ENCODE assay signal across 8 mouse cellular contexts in the genomic region with DNA sequence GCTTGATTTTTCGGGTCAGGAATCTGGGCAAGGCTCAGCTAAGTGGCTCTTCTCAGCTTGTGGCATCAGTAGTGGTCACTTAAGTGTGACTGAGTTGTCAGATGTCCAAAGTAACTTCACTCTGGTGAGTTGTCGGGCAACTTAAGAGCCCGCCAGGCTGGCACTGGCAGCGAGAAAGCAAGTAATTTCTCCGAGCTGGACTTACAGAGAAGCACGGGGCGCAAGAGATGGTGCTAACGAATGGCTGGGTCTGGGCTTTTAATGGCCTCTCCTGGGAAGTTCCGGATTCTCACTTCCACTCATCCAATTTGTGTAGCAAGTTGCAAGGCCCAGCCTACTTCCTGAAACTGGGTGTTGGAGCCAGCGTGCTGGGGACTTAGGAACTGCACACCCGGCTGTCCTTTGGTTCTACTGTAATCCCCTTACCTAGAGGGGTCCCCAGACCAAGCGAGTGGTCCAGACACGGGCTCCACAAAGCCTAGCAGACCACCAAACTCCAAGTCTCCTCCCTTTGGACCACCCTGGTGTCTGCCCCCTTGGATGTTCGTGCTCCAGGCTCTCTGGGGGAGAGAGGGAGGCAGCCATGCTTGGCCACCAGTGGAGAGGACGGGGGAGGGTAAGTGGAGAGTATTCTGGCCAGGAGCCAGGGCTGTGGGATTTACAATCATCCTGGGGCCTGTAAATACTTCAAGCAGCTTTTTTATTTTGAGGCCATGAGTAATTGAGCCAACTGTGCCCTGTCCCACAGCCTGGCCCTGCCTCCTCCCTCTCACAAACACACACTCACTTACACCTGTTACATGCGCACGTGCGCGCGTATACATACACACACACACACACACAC. TPM values are rescaled to one million over a fixed set of nuclear protein-coding genes. Genes with fewer than 3 reads are reported as not detected.
DNase-seq lines count a peak whose midpoint lies in the region; ATAC-seq and TF ChIP-seq lines count a peak whose summit lies in the region.

No protein-coding gene starts in this region.

- no peaks in the 10 kb centered on the region for H3K79me2 ChIP-seq in heart, adult 2 months (replicated peaks; ENCODE audit: control insufficient read depth, insufficient read depth, low read length)

- no peaks in the 10 kb centered on the region; the same call in 1 of the 2 replicates for H3K36me3 ChIP-seq in heart, adult 2 months (ENCODE audit: control insufficient read depth, insufficient read depth, low read length)
- H3K36me3 ChIP-seq in embryonic facial prominence, embryonic 11.5 days (replicated peaks; ENCODE audit: control insufficient read depth, insufficient read depth, low read depth, low read length) = no peaks in the 10 kb centered on the region
- no peaks in the 10 kb centered on the region for H3K36me3 ChIP-seq in intestine, embryonic 16.5 days (ENCODE audit: control insufficient read depth, insufficient read depth, low read length)
- H3K36me3 ChIP-seq in lung, postnatal 0 days (ENCODE audit: insufficient read depth, low read length) = no peaks in the 10 kb centered on the region

- TF ChIP-seq CTCF in heart, adult 2 months (IDR thresholded peaks at IDR 0.05) = no peak
- no peak for TF ChIP-seq CTCF in lung, postnatal 0 days (IDR thresholded peaks at IDR 0.05)

- H3K4me3 ChIP-seq in heart, adult 2 months = no peak overlapping the region
- H3K4me3 ChIP-seq in embryonic facial prominence, embryonic 11.5 days (ENCODE audit: low read depth, low read length) = no peak overlapping the region
- H3K4me3 ChIP-seq in intestine, embryonic 16.5 days (ENCODE audit: low read length) = no peak overlapping the region
- H3K4me3 ChIP-seq in lung, postnatal 0 days (ENCODE audit: low read depth, low read length) = no peak overlapping the region

- no peak overlapping the region for H3K4me2 ChIP-seq in embryonic facial prominence, embryonic 11.5 days (ENCODE audit: low read depth, low read length)
- H3K4me2 ChIP-seq in intestine, embryonic 16.5 days (ENCODE audit: low read depth, low read length) = no peak overlapping the region
- H3K4me2 ChIP-seq in lung, postnatal 0 days (replicated peaks; ENCODE audit: low read depth, low read length) = peak overlapping the region; percentile 28; the same call in 1 of the 2 replicates

- intact Hi-C loops in heart, adult 2 months (cut with DNase I) = loop anchor here (5.0 kb wide), 1 partner anchor 83 kb away; no protein-coding TSS in a partner anchor
- intact Hi-C loops in heart, postnatal 36 days (cut with DNase I) = loop anchor here (10.0 kb wide), 1 partner anchor 181 kb away; no protein-coding TSS in a partner anchor

- H3K9me3 ChIP-seq in embryonic facial prominence, embryonic 11.5 days (replicated peaks; ENCODE audit: control insufficient read depth, low read length) = no peaks in the 10 kb centered on the region
- H3K9me3 ChIP-seq in intestine, embryonic 16.5 days (ENCODE audit: control insufficient read depth, low read length) = no peaks in the 10 kb centered on the region
- no peaks in the 10 kb centered on the region for H3K9me3 ChIP-seq in lung, postnatal 0 days (ENCODE audit: low read length)

- H3K27ac ChIP-seq in heart, adult 2 months = peak overlapping the region; percentile 8; the same call in 1 of the 2 replicates
- no peak overlapping the region for H3K27ac ChIP-seq in embryonic facial prominence, embryonic 11.5 days (replicated peaks; ENCODE audit: low read depth, low read length)
- H3K27ac ChIP-seq in intestine, embryonic 16.5 days (ENCODE audit: low read length) = no peak overlapping the region
- peak overlapping the region; percentile 3; the same call in 1 of the 2 replicates for H3K27ac ChIP-seq in lung, postnatal 0 days (ENCODE audit: low read length)

- TF ChIP-seq EP300 in heart, adult 2 months (IDR thresholded peaks at IDR 0.05; ENCODE audit: insufficient read depth, low read depth, low read length) = no peak
- TF ChIP-seq EP300 in lung, postnatal 0 days (IDR thresholded peaks at IDR 0.05) = peak; percentile 74

- no peak for TF ChIP-seq POLR2A in heart, adult 2 months (IDR thresholded peaks at IDR 0.05; ENCODE audit: insufficient read depth, low read depth, low read length)

- 0 out of 2 replicates have a peak, but pooled peaks have one; percentile 36 for ATAC-seq in embryonic facial prominence, embryonic 11.5 days (replicated peaks; ENCODE audit: insufficient number of reproducible peaks, low FRiP score, low TSS enrichment, low read depth)
- ATAC-seq in intestine, embryonic 16.5 days = peak; percentile 43
- ATAC-seq in lung, postnatal 0 days = peak; percentile 73
- ATAC-seq in megakaryocyte progenitor cell, adult 5-6 weeks (replicated peaks; ENCODE audit: poor library complexity) = no peak

- no peaks in the 10 kb centered on the region for H3K27me3 ChIP-seq in heart, adult 2 months (ENCODE audit: control insufficient read depth, insufficient read depth, low read length)
- no peaks in the 10 kb centered on the region for H3K27me3 ChIP-seq in embryonic facial prominence, embryonic 11.5 days (ENCODE audit: control insufficient read depth, insufficient read depth, low read length)
- H3K27me3 ChIP-seq in intestine, embryonic 16.5 days (replicated peaks; ENCODE audit: control insufficient read depth, insufficient read depth, low read length) = 0 out of 2 replicates have a peak, but pooled peaks cover 2% of the 10 kb centered on the region
- no peaks in the 10 kb centered on the region for H3K27me3 ChIP-seq in lung, postnatal 0 days (replicated peaks; ENCODE audit: insufficient read depth, low read length)

- H3K4me1 ChIP-seq in heart, adult 2 months (ENCODE audit: control insufficient read depth, insufficient read depth, low read length) = peaks cover 8% of the 10 kb centered on the region
- no peaks in the 10 kb centered on the region for H3K4me1 ChIP-seq in embryonic facial prominence, embryonic 11.5 days (ENCODE audit: control insufficient read depth, insufficient read depth, low read length)
- 0 out of 2 replicates have a peak, but pooled peaks cover 6% of the 10 kb centered on the region for H3K4me1 ChIP-seq in intestine, embryonic 16.5 days (ENCODE audit: control insufficient read depth, insufficient read depth, low read length)
- H3K4me1 ChIP-seq in lung, postnatal 0 days (ENCODE audit: insufficient read depth, low read depth, low read length) = peaks cover 7% of the 10 kb centered on the region; the same call in 1 of the 2 replicates

- DNase-seq in heart, adult 2 months = no peak
- DNase-seq in heart, postnatal 36 days = no peak
- peak; percentile 27 for DNase-seq in embryonic facial prominence, embryonic 11.5 days (ENCODE audit: low spot score)
- peak; percentile 73 for DNase-seq in lung, postnatal 0 days (ENCODE audit: low spot score)
- DNase-seq in left cerebral cortex, adult 18-20 months (ENCODE audit: low spot score in 2 of 2) = no peak
- DNase-seq in urinary bladder, adult 18-20 months (ENCODE audit: low spot score in 2 of 2) = no peak

- H3K9ac ChIP-seq in heart, adult 2 months (ENCODE audit: low read depth, low read length) = no peak overlapping the region
- H3K9ac ChIP-seq in embryonic facial prominence, embryonic 11.5 days (replicated peaks; ENCODE audit: low read length) = no peak overlapping the region
- H3K9ac ChIP-seq in intestine, embryonic 16.5 days (ENCODE audit: low read depth, low read length) = no peak overlapping the region
- no peak overlapping the region for H3K9ac ChIP-seq in lung, postnatal 0 days (replicated peaks; ENCODE audit: low read depth)

- 44% methylated on average over 20 of the region's 20 CpGs for WGBS in heart, adult 2 months
- WGBS in embryonic facial prominence, embryonic 11.5 days = 72% methylated on average over 20 of the region's 20 CpGs
- WGBS in intestine, embryonic 16.5 days = 65% methylated on average over 20 of the region's 20 CpGs
- 45% methylated on average over 20 of the region's 20 CpGs for WGBS in lung, postnatal 0 days

RNA-seq across cellular contexts. Expression of gene Rbm20, which starts 23.3 kb away (rescaled TPM):
- total RNA-seq in heart, adult 2 months (2021) = 100 to 1,000 TPM; 194 to 231 TPM
- 143 and 161 TPM in 2 replicates for polyA plus RNA-seq in heart, adult 2 months (2012; rRNA removed)
- 100 to 1,000 TPM; 216 to 224 TPM for total RNA-seq in heart, postnatal 36 days (2021)
- 1.1 and 1.2 TPM in 2 replicates for polyA plus RNA-seq in embryonic facial prominence, embryonic 11.5 days (2014; fragmentation: Nextera tagmentation; extraction: Ambion mirVana)
- polyA plus RNA-seq in intestine, embryonic 16.5 days (2015; fragmentation: Nextera tagmentation; extraction: Ambion mirVana) = 0.83 and 1.1 TPM in 2 replicates
- polyA plus RNA-seq in lung, postnatal 0 days (2015; fragmentation: Nextera tagmentation; extraction: Ambion mirVana) = 0.51 and 0.58 TPM in 2 replicates
- total RNA-seq in megakaryocyte progenitor cell, adult 5-6 weeks (2015) = 0.05 TPM in 1 of 2 replicates, not detected in the other
- 0.03 and 0.17 TPM in 2 replicates for total RNA-seq in megakaryocyte progenitor cell, adult 5-6 weeks (2017)
- total RNA-seq in left cerebral cortex, adult 18-20 months (2021) = 1 to 10 TPM; 5.2 to 6.3 TPM

RNA-seq across cellular contexts. Expression of gene Smc3, which starts 53.6 kb away (rescaled TPM):
- 10 to 100 TPM; 20.4 to 20.6 TPM for total RNA-seq in heart, adult 2 months (2021)
- polyA plus RNA-seq in heart, adult 2 months (2012; rRNA removed) = 3.4 and 6.1 TPM in 2 replicates
- total RNA-seq in heart, postnatal 36 days (2021) = 10 to 100 TPM; 22.8 to 23.7 TPM
- polyA plus RNA-seq in embryonic facial prominence, embryonic 11.5 days (2014; fragmentation: Nextera tagmentation; extraction: Ambion mirVana) = 88.7 and 103 TPM in 2 replicates
- polyA plus RNA-seq in intestine, embryonic 16.5 days (2015; fragmentation: Nextera tagmentation; extraction: Ambion mirVana) = 43.9 and 50.8 TPM in 2 replicates
- polyA plus RNA-seq in lung, postnatal 0 days (2015; fragmentation: Nextera tagmentation; extraction: Ambion mirVana) = 32.8 and 34.8 TPM in 2 replicates
- total RNA-seq in megakaryocyte progenitor cell, adult 5-6 weeks (2015) = 131 and 140 TPM in 2 replicates
- 109 and 155 TPM in 2 replicates for total RNA-seq in megakaryocyte progenitor cell, adult 5-6 weeks (2017)
- 10 to 100 TPM; 37.2 to 38.2 TPM for total RNA-seq in left cerebral cortex, adult 18-20 months (2021)

Comparison
In these comparisons a context has a peak if more than half of its experiments do, and no peak if none do; other contexts are left out.
1. DNase-seq: peak in embryonic facial prominence, embryonic 11.5 days (single experiment) and lung, postnatal 0 days (single experiment); none in heart, adult 2 months (0 of 2), heart, postnatal 36 days (0 of 2), left cerebral cortex, adult 18-20 months (0 of 2) and urinary bladder, adult 18-20 months (0 of 2).
2. H3K27ac ChIP-seq: peak in heart, adult 2 months (single experiment) and lung, postnatal 0 days (single experiment); none in embryonic facial prominence, embryonic 11.5 days (single experiment) and intestine, embryonic 16.5 days (single experiment).
3. RNA of gene Rbm20, which starts 23.3 kb away (total RNA-seq): 194 to 231 TPM in heart, adult 2 months and 216 to 224 TPM in heart, postnatal 36 days; 5.2 to 6.3 TPM in left cerebral cortex, adult 18-20 months and 0.03 to 0.17 TPM in megakaryocyte progenitor cell, adult 5-6 weeks; every median in the first group is over 10 times any median in the second.